Mouse (Mus musculus): ENCODE measurements at regions not wholly inside any gene's neighbourhood (a gene's known extent, or its start where the extent isn't known, plus 50 kb on each side); places are given as distances from the start of the nearest gene placed in this dataset.

DNA sequence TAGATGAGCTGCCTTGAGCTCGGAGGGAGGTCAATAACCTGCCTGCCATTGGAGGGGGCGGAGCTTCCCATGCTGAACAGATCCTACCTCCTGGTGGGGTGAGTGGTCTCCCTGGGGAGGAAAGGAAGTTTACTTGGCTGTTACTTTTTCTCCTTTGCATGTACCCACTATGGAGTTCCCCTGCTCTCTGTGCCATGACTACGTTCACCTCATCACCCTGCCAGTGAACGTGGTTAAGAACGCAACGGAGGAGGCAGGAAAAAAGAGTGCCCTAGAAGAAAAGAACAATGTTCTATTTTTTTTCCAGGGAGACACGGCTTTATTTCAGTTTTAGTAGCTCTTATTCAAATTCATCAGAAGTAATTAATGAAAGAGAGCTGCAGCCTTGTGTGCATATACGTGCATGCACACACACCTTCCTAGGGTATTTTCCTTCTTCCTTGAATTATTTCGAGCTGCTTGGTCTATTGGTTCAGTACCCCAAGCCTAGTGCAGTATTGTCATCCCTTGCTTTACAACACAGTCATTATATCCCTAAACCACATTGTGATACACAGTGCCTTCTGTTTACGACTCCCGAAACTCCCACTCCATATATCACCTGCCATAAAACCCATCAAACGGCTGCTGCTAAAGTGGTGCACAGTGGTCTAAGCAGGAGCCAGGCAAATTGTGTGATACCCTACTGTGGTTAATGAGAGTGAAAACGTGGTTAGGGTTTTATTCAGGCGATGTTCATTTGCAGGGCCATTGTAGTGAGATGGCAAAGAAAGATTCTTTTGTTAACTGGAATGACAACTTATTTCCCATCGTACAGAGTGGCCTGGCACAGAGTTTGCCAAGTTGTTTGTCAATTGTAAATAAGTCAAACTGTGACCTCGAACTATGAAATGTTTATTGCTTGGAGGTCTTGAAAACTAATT, 608.0 kb downstream of the Bcl11a start:
- Histone ChIP-seq H3K4me2 (no peak overlapping the region), H3K36me3 (no peaks in the 10 kb centered on the region), H3K9ac (no peak overlapping the region), H3K4me1 (no peaks in the 10 kb centered on the region), H3K9me3 (replicated peaks) (no peaks in the 10 kb centered on the region), H3K4me3 (no peak overlapping the region), H3K27me3 (replicated peaks) (no peaks in the 10 kb centered on the region), H3K27ac (no peak overlapping the region)
- 71% methylated on average over 16 of the region's 16 CpGs for WGBS (ENCODE audit: insufficient replicate concordance)
- ATAC-seq: no peak

DNA sequence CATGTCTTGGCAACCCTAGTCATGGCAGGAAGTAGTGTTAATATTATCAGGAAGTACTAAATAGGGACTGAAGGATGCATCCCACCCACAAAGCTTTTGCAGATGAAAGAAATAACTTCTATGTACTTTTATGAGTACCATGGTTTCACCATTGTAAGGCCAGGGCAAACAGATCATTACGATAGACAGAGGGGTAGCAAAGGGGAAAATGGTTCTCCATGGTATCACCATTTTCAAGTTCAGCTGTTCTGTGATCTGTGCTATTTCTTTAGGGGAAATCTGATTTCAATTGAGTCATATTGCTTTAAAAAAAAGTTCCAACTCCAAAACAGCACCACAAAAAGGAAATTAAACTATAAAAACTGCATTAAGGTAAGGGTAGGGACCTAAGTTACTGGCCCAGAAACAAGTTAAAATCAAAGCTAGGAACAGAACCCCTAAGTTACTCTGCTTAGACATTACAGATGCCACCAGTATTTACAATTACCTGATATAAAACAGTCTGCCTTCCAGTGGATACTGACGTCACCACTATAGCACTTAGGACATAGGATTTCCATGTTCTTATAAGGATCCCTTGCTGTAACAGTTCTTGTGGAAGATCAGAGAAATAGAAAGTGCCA, 610.4 kb downstream of the Bcl11a start:
- Histone ChIP-seq H3K9ac (no peak overlapping the region), H3K36me3 (no peaks in the 10 kb centered on the region), H3K27ac (no peak overlapping the region), H3K4me3 (no peak overlapping the region), H3K4me2 (no peak overlapping the region), H3K27me3 (replicated peaks) (no peaks in the 10 kb centered on the region), H3K4me1 (no peaks in the 10 kb centered on the region), H3K9me3 (replicated peaks) (no peaks in the 10 kb centered on the region)
- ATAC-seq: no peak
- 67% methylated on average over 2 of the region's 2 CpGs for WGBS (ENCODE audit: insufficient replicate concordance)

DNA sequence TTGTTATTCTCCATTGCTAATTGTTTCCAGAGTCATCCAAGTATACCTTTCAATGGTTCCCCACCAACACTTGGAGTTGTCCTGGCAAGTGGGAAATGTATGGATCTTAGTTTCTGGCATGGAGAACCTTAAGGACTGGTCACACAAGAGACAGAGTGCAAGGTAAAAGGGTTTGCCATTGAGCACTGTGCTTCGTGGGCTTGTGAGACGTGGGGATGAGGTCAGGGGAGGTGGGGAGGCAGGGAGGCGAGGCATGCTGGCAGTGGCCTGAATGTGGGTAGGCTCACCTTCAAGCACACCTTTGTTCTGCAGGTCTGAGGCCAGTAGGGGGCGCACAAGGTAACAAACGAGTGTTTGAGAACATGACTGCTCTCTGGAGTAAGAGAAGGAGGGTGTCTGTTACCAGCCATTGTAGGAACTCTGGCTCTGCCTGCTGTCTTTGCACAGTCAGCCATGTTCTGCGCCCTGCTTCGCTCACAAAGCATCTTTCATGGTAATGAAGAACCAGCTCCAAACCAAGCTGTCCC, 612.0 kb downstream of the Bcl11a start:
- no peak overlapping the region for H3K4me3 ChIP-seq
- H3K36me3 ChIP-seq: no peaks in the 10 kb centered on the region
- no peaks in the 10 kb centered on the region for H3K27me3 ChIP-seq (replicated peaks)
- no peaks in the 10 kb centered on the region for H3K9me3 ChIP-seq (replicated peaks)
- no peak for ATAC-seq
- no peak overlapping the region for H3K4me2 ChIP-seq
- WGBS (ENCODE audit: insufficient replicate concordance): 38% methylated on average over 7 of the region's 7 CpGs
- no peaks in the 10 kb centered on the region for H3K4me1 ChIP-seq
- no peak overlapping the region for H3K27ac ChIP-seq
- no peak overlapping the region for H3K9ac ChIP-seq

DNA sequence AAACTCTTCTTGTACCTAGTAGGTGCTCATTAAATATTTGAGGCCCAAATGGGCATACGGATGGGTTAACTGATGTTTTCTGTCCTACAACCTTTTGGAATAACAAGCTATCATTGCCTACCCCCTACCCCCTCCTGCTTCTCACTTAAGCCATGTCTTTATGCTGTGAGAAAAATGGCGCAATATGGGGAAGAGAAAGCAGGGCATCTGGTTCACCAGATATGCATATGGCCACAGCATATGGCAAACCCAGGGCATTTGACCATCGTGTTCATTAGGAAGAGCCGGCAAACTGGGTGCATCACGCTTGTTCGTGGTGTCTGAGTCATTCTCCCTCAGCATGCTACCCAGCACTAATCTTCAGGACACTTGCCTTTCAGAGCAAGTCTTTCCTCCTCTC, 616.1 kb downstream of the Bcl11a start:
- no peaks in the 10 kb centered on the region for H3K4me1 ChIP-seq
- no peaks in the 10 kb centered on the region for H3K36me3 ChIP-seq
- no peak overlapping the region for H3K27ac ChIP-seq
- no peak overlapping the region for H3K9ac ChIP-seq
- no peak overlapping the region for H3K4me3 ChIP-seq
- no peaks in the 10 kb centered on the region for H3K27me3 ChIP-seq (replicated peaks)
- H3K9me3 ChIP-seq (replicated peaks): no peaks in the 10 kb centered on the region
- ATAC-seq: no peak
- 65% methylated on average over 6 of the region's 6 CpGs for WGBS (ENCODE audit: insufficient replicate concordance)
- H3K4me2 ChIP-seq: no peak overlapping the region

DNA sequence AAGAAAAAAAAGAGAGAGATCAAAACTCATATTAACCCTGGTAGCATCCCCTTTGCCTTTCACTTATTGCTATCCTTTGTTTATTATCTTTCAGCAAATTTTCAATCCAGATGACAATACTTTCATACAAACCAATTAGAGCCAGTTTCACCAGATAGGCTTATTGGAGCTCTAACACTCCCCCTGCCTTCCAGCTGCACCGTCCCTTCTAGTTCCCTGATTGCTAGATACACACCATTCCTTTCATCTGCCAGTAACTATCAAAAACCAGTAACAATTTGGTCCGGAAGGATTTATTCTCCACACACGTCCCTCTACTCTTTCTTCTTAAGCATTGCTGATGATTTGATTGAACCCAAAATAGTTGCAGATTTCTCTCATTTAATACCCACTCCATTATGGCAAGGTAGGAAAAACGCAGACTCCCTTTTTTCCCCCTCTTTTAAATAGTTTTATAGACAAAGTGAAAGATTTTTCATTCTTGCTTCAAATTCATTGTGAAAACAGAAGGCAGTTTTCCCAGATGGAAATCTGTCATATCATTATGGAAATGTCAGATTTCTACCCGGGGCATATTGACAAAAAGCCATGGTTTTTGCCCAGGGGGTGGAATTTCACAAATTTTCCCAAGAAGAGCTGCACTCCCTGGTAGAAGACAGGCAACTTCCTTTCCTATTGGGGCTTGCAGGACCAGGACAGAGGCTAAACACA, 617.3 kb downstream of the Bcl11a start:
- ATAC-seq: no peak
- Histone ChIP-seq H3K4me2 (no peak overlapping the region), H3K27ac (no peak overlapping the region), H3K4me1 (no peaks in the 10 kb centered on the region), H3K9ac (no peak overlapping the region), H3K36me3 (no peaks in the 10 kb centered on the region), H3K9me3 (replicated peaks) (no peaks in the 10 kb centered on the region), H3K4me3 (no peak overlapping the region), H3K27me3 (replicated peaks) (no peaks in the 10 kb centered on the region)
- WGBS (ENCODE audit: insufficient replicate concordance): 47% methylated on average over 5 of the region's 5 CpGs

DNA sequence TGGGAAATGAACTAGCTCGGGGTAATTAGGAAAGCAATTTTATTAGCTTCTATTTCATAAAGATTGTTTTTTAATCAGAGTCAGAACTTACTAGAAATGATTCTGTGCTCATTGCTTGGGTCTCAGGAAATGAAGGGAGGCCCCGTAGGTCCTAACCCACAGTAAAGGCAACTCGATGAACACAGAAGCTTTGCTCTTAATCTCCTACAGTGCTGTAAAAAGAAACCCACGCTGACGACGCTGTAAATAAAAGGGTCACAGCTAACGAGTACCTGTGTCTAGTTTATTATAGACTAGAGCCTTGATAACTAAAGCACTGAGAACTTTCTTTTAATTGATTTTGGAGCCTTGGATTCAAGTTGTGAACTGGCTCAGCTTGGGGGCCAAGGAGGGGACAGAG, 618.7 kb downstream of the Bcl11a start:
- 52% methylated on average over 7 of the region's 7 CpGs for WGBS (ENCODE audit: insufficient replicate concordance)
- no peaks in the 10 kb centered on the region for H3K27me3 ChIP-seq (replicated peaks)
- H3K4me3 ChIP-seq: no peak overlapping the region
- no peak overlapping the region for H3K4me2 ChIP-seq
- H3K9ac ChIP-seq: no peak overlapping the region
- H3K36me3 ChIP-seq: no peaks in the 10 kb centered on the region
- no peaks in the 10 kb centered on the region for H3K4me1 ChIP-seq
- no peak for ATAC-seq
- H3K9me3 ChIP-seq (replicated peaks): no peaks in the 10 kb centered on the region
- no peak overlapping the region for H3K27ac ChIP-seq

DNA sequence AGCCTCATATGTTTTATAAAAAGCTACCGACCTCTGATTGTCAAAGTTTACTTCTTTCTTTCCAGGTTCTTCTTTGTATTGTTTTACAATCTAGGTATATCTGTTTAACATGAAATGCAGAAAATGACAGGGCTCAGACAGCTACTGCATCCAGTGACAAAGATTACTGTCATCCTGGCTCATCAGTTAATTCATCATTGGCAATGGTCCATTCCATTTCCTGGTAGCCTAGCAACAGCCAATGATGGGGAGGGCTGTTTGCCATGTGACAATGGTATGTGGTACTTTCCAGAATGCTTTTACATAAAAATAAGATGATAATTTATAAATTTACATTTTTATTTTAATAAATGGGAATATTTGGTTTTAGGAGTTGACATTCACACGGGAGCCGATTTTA, 630.9 kb downstream of the Bcl11a start:
- Histone ChIP-seq H3K4me1 (no peaks in the 10 kb centered on the region), H3K36me3 (no peaks in the 10 kb centered on the region), H3K27ac (no peak overlapping the region), H3K9me3 (replicated peaks) (no peaks in the 10 kb centered on the region), H3K27me3 (replicated peaks) (no peaks in the 10 kb centered on the region), H3K4me3 (no peak overlapping the region), H3K4me2 (no peak overlapping the region), H3K9ac (no peak overlapping the region)
- WGBS (ENCODE audit: insufficient replicate concordance): 69% methylated on average over 3 of the region's 3 CpGs
- ATAC-seq: no peak

DNA sequence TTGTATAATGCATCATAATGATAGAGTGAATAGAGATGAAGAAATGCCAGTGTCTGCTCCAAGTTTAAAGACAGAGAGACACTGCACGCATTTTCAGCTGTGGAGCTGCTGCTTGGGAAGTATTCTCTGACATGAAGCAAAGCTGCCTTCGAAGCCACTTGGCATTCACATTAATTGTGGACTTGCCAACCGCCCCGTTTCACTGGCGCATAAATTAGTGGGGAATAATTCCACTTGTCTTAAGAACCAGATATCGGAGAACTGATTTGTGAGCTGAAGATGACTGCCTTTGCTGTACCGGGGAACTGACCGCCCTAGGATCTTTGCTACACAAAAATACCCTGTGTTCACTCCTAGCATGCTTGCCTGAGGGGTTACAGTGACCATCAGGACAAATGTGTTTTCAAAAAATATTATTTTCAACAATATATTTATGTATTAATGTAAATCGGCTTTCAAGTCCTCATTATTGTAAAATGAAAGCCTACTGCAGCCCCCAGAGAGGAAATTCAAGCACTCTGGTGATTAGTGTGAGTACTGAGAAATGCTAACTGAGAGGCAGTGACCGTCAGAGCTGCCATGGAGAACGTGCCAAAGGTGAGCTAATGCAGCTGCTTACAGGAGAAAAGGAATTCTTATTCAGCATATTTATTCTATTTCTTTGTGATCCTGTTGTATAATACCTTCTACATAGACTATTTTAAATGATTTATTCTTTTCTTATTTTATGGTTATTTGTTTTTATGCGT, 638.9 kb downstream of the Bcl11a start:
- ATAC-seq: no peak
- H3K4me2 ChIP-seq: no peak overlapping the region
- WGBS (ENCODE audit: insufficient replicate concordance): 69% methylated on average over 12 of the region's 12 CpGs
- H3K4me3 ChIP-seq: no peak overlapping the region
- no peaks in the 10 kb centered on the region for H3K27me3 ChIP-seq (replicated peaks)
- H3K36me3 ChIP-seq: no peaks in the 10 kb centered on the region
- H3K27ac ChIP-seq: no peak overlapping the region
- H3K9me3 ChIP-seq (replicated peaks): no peaks in the 10 kb centered on the region
- no peaks in the 10 kb centered on the region for H3K4me1 ChIP-seq
- H3K9ac ChIP-seq: no peak overlapping the region

DNA sequence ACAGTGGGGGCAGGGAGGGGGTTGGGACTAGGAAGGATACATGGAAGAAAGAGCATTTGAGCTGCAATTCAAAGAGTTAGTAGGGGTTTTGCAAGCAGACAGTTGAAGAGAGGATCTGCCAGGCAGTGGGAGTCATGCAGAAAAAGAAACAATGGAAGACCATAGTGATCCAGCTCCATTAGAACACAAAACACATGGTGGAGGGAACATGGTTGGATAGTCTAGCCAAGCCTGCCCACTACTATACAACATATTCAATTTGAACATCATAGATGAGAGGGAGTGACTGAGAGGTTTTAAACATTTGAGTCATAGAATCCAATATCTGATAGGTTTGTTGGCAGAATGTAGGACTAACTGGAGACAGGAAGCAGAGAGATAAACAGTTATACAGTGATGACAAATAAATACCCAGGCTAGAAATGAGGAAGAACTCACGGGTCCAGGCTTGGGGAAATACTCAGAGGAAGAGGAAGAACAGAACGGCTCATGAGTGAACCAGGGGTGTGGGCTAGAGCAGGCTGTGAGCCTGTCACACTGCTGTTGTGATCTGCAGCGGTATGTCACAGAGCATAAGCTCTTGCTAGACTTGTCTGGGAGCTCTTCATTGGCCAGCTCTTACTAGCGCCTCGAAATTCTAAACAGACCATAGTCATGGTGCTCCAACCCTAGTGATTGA, 646.5 kb downstream of the Bcl11a start:
- no peaks in the 10 kb centered on the region for H3K27me3 ChIP-seq (replicated peaks)
- no peaks in the 10 kb centered on the region for H3K4me1 ChIP-seq
- 41% methylated on average over 5 of the region's 5 CpGs for WGBS (ENCODE audit: insufficient replicate concordance)
- no peak overlapping the region for H3K4me2 ChIP-seq
- H3K9ac ChIP-seq: no peak overlapping the region
- no peaks in the 10 kb centered on the region for H3K9me3 ChIP-seq (replicated peaks)
- no peak overlapping the region for H3K4me3 ChIP-seq
- no peak for ATAC-seq
- no peak overlapping the region for H3K27ac ChIP-seq
- no peaks in the 10 kb centered on the region for H3K36me3 ChIP-seq

DNA sequence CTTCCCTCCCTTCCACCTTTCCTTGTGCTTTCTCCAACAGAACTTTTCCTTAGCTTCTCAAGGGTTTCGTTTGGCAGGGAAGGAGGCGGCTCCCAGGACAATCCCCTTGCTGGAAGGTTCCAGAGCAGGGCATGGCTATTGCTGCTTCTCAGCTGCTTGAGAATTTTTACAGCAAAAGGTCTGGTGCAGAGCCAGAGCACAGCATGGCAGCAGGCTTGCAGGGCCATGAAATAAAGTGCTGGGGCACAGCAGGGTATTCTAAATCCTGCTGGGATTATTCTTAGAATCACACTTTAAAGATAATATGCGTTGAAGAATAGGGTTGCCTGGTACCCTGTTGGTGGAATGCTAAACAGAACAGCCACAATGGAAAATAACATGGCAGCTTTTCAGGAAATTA, 648.5 kb downstream of the Bcl11a start:
- no peaks in the 10 kb centered on the region for H3K27me3 ChIP-seq (replicated peaks)
- no peak overlapping the region for H3K27ac ChIP-seq
- H3K4me2 ChIP-seq: no peak overlapping the region
- no peaks in the 10 kb centered on the region for H3K9me3 ChIP-seq (replicated peaks)
- no peak for ATAC-seq
- no peaks in the 10 kb centered on the region for H3K4me1 ChIP-seq
- WGBS (ENCODE audit: insufficient replicate concordance): 44% methylated on average over 3 of the region's 3 CpGs
- no peak overlapping the region for H3K4me3 ChIP-seq
- no peaks in the 10 kb centered on the region for H3K36me3 ChIP-seq
- H3K9ac ChIP-seq: no peak overlapping the region

DNA sequence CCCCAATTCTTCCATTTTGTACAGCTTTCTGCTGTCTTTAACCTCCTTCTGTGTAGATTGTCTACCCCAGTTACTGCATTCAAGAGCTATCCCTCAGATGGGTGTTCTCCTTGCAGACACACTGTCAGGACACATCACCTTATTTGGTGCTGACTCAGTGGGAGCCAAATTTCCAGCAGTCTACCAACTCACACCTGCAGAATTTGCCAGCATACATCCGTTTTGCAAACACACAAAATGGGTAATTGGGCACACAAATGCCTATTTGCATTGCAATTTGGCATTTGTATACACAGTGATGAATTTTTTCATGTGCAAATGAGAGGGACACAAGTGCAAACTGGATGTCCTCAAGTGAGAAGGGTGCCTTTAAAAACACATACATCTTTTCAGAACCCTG, 649.5 kb downstream of the Bcl11a start:
- 12% methylated on average over 1 of the region's 1 CpGs for WGBS (ENCODE audit: insufficient replicate concordance)
- H3K4me2 ChIP-seq: no peak overlapping the region
- no peak overlapping the region for H3K27ac ChIP-seq
- no peak overlapping the region for H3K4me3 ChIP-seq
- H3K27me3 ChIP-seq (replicated peaks): no peaks in the 10 kb centered on the region
- no peaks in the 10 kb centered on the region for H3K9me3 ChIP-seq (replicated peaks)
- H3K4me1 ChIP-seq: no peaks in the 10 kb centered on the region
- no peaks in the 10 kb centered on the region for H3K36me3 ChIP-seq
- no peak for ATAC-seq
- no peak overlapping the region for H3K9ac ChIP-seq

All from liver, embryonic 12.5 days (tissue).